Mouse (Mus musculus): ENCODE data around the gene Il2rb. TPM values are rescaled to one million over a fixed set of nuclear protein-coding genes. Genes with fewer than 3 reads are reported as not detected.

Gene Il2rb
- total RNA-seq (2023) = 1 to 10 TPM; 3.4 to 5.6 TPM

DNA sequence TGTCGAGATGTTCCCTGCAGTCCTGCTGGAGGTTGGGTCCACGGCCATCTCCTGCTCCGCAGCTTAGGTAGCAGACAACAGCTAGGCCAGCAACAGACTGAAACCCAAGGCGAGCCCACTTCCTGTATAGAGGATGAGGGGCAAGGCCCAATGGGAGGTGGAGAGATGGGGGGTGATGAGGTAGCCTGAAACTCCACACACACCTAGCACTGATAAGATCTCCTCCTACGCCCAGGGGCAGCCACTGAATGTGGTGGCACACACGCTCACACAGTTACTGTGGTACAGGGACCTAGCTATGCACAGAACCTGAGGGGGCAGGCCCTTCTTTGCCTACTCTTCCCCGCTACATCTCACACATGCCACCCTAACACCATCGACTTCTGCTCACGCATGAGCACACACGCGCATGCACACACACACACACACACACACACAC is at the start of gene Il2rb:
Gene Il2rb (minus strand): TSS at position 304 of the 439 bp plus-strand sequence.

DNA sequence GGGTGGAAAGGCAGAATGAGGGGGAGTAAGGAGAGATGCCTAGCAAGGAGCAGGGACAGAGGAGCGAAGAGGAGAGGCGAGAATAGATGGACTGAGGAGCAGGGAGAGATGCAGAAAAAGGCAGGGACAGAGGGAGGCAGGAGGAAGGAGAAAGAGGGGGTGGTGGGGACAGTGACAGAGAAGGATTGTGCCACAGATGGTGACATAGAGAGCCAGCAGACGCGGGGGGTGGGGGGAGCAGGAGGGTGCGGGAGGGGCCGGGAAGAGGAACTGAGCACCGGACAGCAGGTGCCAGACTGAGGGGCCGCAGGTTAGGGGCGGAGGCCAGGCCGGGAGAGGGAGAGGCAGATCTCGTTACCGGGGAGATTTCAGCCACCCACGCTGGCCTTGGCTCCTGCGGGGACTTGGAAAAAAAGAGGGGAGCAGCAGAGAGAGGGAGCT is 49.5 kb upstream of the Il2rb start, which contains the start of gene Sstr3:
Gene Sstr3 (minus strand): TSS at position 125 of the 441 bp plus-strand sequence.

DNA sequence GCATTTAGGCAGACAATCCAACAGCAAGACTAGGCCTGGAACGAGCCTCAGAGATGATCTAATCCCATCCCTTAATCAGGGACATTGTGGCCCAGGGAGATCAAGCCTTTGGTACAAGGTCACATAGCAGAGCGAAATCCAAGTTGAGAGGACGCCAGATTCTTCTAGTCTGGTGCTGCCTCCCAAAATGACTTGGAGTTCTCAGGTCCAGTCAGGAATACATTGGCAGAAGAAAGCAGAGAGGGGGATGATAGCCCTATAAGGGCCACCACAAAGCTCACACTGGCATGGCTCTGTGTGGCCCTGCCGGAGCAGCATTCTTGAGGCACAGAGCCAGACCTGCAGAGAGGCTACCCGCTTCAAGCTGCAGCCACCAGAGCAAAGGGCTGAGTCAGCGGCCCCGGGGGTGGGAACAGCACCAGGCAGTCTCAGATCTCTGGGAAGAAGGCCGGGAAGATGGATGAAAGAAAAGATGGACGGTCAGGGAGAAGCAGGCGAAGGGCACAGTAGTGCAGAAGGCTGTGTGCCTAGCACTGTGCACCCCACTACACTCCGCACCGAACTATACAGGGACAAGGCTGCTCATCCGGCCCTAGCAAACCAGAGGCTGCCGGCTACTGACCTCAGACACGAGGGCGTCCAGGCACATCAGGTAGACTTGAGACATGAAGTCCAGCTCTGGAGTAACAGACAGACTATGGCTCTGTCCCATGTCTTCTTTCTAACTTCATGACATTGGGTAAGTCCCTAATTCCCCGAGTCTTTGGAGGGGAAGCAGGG is 35.8 kb upstream of the Il2rb start, which contains the start of gene C1qtnf6:
Gene C1qtnf6 (minus strand): TSS at position 746 of the 780 bp plus-strand sequence.

DNA sequence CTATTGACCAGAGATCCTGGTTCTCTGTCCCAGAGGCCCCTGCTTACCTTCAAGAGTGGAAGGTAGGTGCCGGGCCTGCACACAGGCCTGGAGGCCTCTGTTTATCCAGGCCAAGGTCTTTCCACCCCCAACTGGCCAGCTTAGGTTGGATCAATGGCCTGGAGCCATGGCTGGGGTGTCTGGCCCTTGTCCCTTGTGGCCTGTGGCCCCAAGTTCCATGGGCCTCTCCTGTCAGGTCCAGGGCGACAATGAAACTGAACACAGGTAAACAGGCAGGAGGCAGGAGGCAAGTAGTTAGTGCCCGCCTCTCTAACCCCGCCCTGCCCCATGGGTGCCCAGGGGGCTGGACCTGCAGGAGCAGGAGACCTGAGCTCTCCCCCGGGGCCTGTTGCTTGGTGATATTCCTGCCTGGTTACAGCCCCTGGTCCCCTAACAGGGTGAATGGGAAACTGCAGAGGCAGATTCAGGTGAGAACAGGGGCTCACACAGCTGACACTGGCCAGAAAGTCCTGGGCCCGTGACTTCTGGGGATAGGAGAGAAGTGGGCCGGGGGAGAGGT is 26.6 kb downstream of the Il2rb start, which contains the start of gene Tmprss6:
Gene Tmprss6 (minus strand): TSS at position 256 of the 559 bp plus-strand sequence.

Other genes with a start within 250 kb of the Il2rb start
- 1 to 10 TPM; 1.3 to 1.8 TPM for gene Csf2rb2, start 189.6 kb downstream of the Il2rb start, total RNA-seq (2023)
- 10 to 100 TPM; 23.1 to 34.2 TPM for gene Csf2rb, start 169.5 kb downstream of the Il2rb start, total RNA-seq (2023)
- not detected for gene Tex33, start 99.4 kb downstream of the Il2rb start, total RNA-seq (2023)
- 1 to 10 TPM; 1.3 to 2.0 TPM for gene Tst, start 89.4 kb downstream of the Il2rb start, total RNA-seq (2023)
- 10 to 100 TPM; 20.2 to 26.7 TPM for gene Mpst, start 88.9 kb downstream of the Il2rb start, total RNA-seq (2023)
- 1 to 10 TPM in 1 of 2 experiments, under 1 TPM in 1; 0.53 to 1.0 TPM for gene Kctd17, start 66.7 kb downstream of the Il2rb start, total RNA-seq (2023)
- not detected for gene Tmprss6, start 26.6 kb downstream of the Il2rb start, total RNA-seq (2023)
- gene C1qtnf6, start 36.1 kb upstream of the Il2rb start, total RNA-seq (2023) = not detected
- not detected for gene Sstr3, start 49.4 kb upstream of the Il2rb start, total RNA-seq (2023)
- gene Rac2, start 77.5 kb upstream of the Il2rb start, total RNA-seq (2023) = 100 to 1,000 TPM; 788 to 860 TPM
- gene Cyth4, start 101.8 kb upstream of the Il2rb start, total RNA-seq (2023) = 100 to 1,000 TPM; 166 to 178 TPM
- under 1 TPM in 1 of 2 experiments, not detected in 1; 0.12 TPM for gene Elfn2, start 223.5 kb upstream of the Il2rb start, total RNA-seq (2023)

Data from B cell, adult 67 days (primary cell).